Mouse (Mus musculus): ENCODE measurements around the gene Pak7.

DNA sequence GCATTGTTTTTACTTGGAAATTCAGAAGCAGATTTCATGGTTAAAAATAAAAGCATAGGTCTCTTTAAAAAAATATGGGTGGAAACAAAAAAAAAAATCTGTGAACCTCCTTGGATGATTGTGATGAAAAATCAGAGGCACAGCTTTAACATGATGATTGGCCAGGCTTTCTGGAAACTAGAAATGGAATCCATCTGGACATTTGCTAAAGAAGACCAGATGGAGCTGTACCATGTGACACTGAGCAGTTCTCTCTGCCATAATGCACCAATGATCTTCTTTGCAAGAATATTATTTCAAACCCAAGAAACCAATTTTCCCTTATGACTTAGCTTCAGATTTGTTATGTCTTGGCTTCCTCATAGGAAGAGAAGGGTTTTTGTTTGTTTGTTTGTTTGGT lies 28.6 kb upstream of the Pak7 start:
- TF ChIP-seq CTCF (IDR thresholded peaks at IDR 0.05; ENCODE audit: low read depth) = no peak
- no peak for TF ChIP-seq EP300 (IDR thresholded peaks at IDR 0.05; ENCODE audit: low read depth)
